Mouse (Mus musculus): ENCODE measurements around the gene Sf3b3. TPM values are rescaled to one million over a fixed set of nuclear protein-coding genes. Genes with fewer than 3 reads are reported as not detected.

The Sf3b3 gene
- total RNA-seq, 2 experiments from 2014 or later: 18.4 to 19.2 TPM

- DNase-seq: no peak
Measured at GRCm38 (mm10) chr8:110774725-110775124, 71.9 kb downstream of the Sf3b3 start.

GRCm38 (mm10) chr8:110774047-110774446, 72.5 kb downstream of the Sf3b3 start:
- no peak for DNase-seq

GRCm38 (mm10) chr8:110772452-110772851, 74.1 kb downstream of the Sf3b3 start:
- no peak for DNase-seq

- DNase-seq: no peak
Measured at GRCm38 (mm10) chr8:110767261-110767660, 79.3 kb downstream of the Sf3b3 start.

- no peak for DNase-seq
Measured at GRCm38 (mm10) chr8:110764671-110765070, 81.9 kb downstream of the Sf3b3 start.

- no peak for DNase-seq
Measured at GRCm38 (mm10) chr8:110761988-110762387, 84.6 kb downstream of the Sf3b3 start.

GRCm38 (mm10) chr8:110761185-110761584, 85.4 kb downstream of the Sf3b3 start:
- peak; percentile 49 for DNase-seq

GRCm38 (mm10) chr8:110760280-110760940, 86.2 kb downstream of the Sf3b3 start:
- no peak for DNase-seq

Other genes starting within 250 kb of the Sf3b3 start
- 10 to 100 TPM; 15.4 to 16.2 TPM for gene Vac14, start 228.2 kb downstream of the Sf3b3 start, total RNA-seq (2021)
- gene Mtss1l, start 125.3 kb downstream of the Sf3b3 start, total RNA-seq (2021): 10 to 100 TPM; 64.7 to 82.3 TPM
- 1 to 10 TPM; 6.5 to 6.8 TPM for gene Il34, start 40.9 kb downstream of the Sf3b3 start, total RNA-seq (2021)
- gene Cog4, start 187 bp downstream of the Sf3b3 start, total RNA-seq (2021): 10 to 100 TPM; 56.0 to 63.1 TPM
- 1 to 10 TPM; 3.2 to 3.3 TPM for gene Fuk, start 55.7 kb upstream of the Sf3b3 start, total RNA-seq (2021)
- gene St3gal2, start 73.1 kb upstream of the Sf3b3 start, total RNA-seq (2021): 10 to 100 TPM; 43.5 to 45.3 TPM
- gene Ddx19a, start 151.0 kb upstream of the Sf3b3 start, total RNA-seq (2021): 10 to 100 TPM; 24.2 to 27.0 TPM
- gene Ddx19b, start 185.0 kb upstream of the Sf3b3 start, total RNA-seq (2021): 10 to 100 TPM; 11.4 to 11.5 TPM
- gene Aars, start 186.4 kb upstream of the Sf3b3 start, total RNA-seq (2021): 10 to 100 TPM; 38.8 to 47.1 TPM
- not detected for gene Exosc6, start 209.6 kb upstream of the Sf3b3 start, total RNA-seq (2021)
- gene Clec18a, start 245.6 kb upstream of the Sf3b3 start, total RNA-seq (2021): under 1 TPM; 0.64 to 0.88 TPM
- 10 to 100 TPM; 89.9 to 97.1 TPM for gene Pdpr, start 247.8 kb upstream of the Sf3b3 start, total RNA-seq (2021)